Mouse (Mus musculus) brain, embryonic 18.5 days (tissue): ENCODE data around the gene Cracr2b.

Experiments used
- DNase-seq: peaks from one replicate; pipeline ENCODE4 v3.0.0-alpha.2; 2012; ENCODE audit warnings: low read depth, low spot score

Gene Cracr2b

GRCm38 (mm10) chr7:141454967-141455551 lies 5.8 kb upstream of the Cracr2b start, which contains the start of gene Pnpla2:
Pnpla2 (plus strand) TSS chr7:141455198.
- no peak for DNase-seq

DNA sequence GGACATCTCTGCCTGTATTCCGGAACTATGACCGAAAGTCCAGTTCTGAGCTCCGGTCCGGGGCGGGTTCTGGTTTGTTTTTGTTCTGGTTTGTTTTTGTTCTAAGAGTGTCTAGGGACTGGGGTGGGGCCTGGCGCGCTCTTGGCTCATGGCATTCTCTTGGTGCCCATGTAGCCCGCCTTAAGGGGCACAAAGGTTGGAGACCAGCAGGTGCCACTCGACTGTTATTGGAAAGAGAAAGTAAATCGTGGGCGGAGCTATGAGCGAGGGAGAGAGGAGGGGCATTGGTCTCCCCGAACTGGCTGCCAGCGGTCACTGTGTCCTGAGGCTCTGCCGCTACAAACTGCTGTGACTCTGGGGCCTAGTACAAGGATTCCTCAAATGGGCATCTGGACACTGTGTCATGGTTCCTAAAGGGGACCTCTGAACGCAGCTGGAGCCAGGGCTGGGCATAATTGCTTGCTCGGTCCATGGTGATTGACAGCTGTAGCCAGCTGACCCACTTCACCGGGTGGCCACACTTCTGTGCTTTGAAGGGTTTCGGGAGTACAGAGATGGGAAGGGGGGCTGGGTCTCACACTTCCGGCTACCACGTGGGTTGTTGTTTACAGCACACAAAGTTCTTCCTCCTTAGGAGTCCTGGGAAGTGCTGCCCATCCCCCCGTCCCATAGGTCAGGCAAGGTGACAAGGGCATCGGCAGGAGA lies 5.1 kb upstream of the Cracr2b start:
- DNase-seq: no peak

DNA sequence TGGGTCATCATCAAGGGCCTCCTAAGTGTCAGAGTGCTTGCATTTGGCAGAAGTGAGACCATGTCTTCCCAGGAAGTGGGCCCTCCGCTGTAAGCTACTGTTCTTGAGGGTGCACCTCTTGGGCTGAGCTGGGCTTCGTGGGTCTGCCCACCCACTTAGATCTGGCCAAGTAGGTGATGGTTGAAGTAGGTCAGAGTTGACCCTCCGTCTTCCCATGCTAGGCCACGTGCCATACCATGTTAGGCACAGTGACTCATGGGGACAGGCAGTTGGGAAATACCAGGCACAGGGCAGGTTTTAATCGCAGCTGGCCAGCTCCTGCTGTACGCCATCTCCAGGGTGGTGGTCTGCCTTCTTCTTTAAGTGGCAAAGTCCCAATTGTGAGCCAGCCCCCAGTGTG lies 4.2 kb upstream of the Cracr2b start:
- no peak for DNase-seq

- DNase-seq: no peak
Measured at GRCm38 (mm10) chr7:141457236-141457635, 3.7 kb upstream of the Cracr2b start.

- DNase-seq: no peak
Measured at GRCm38 (mm10) chr7:141457986-141458660, 2.8 kb upstream of the Cracr2b start.

GRCm38 (mm10) chr7:141458661-141459060 lies 2.2 kb upstream of the Cracr2b start:
- DNase-seq: no peak

GRCm38 (mm10) chr7:141459301-141459711 lies 1.6 kb upstream of the Cracr2b start:
- no peak for DNase-seq

- DNase-seq: no peak
Measured at GRCm38 (mm10) chr7:141460001-141460390, 898 bp upstream of the Cracr2b start.

- no peak for DNase-seq
Measured at GRCm38 (mm10) chr7:141461521-141462332, 833 bp downstream of the Cracr2b start.

DNA sequence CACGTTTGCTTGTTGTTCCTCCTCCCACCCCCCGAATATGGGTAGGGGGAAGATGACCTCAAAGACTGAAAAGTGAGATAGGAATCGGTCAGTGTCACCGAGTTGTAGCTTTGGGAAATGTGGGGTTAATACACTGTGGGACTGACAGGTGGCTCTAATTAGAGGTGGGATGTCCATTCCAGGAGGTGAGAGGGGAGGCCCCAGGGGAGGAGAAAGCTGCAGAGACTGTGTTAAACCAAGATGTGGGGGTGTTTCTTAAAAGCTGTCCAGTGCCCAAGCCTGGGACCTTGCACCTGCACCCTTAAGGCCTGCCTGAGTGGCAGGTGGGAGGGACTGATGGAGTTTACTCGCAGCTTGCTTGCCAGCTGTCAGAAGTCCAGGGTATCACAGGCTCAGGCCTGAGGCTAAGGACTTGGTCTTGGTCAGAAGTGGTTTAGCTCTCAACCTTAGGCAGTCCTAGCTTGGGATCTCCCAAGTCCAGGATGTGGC lies 1.5 kb downstream of the Cracr2b start:
- DNase-seq: no peak

DNA sequence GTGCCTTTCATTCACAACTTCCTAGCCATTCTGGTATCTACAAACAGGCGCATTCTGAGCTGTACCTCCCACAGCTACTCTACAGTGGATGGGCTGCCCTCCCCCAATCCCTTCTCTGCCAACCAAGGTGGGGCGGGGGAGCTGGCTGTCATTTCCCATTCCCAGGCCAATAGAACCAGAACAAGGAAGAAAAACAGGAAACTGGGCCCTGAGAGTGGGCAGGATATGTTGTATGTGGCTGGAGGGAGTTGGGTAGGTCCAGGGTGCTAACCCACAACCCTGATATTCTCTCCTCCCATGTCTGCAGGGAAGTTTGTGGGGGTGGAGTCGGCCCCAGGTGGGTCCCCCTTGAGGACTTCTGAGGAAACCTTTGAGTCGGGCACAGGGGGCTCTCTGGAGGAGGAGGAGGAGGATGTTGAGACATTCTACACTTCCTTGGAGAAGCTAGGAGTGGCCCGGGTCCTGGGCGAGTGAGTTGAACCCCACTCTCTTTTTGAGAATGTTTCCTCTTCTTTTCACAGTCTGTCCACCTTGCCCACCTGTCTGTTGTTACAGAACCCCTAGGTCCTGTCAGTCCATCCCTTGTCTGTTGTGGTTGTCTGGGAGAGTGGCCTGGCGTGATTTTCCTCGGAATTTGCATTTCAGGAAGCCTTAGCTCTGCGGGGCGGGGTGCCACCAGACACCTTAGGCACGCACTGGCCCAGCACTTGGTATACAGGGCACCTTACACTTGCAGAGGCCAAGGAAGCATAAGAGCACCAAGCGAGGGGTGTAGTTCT lies 3.1 kb downstream of the Cracr2b start:
- no peak for DNase-seq

DNA sequence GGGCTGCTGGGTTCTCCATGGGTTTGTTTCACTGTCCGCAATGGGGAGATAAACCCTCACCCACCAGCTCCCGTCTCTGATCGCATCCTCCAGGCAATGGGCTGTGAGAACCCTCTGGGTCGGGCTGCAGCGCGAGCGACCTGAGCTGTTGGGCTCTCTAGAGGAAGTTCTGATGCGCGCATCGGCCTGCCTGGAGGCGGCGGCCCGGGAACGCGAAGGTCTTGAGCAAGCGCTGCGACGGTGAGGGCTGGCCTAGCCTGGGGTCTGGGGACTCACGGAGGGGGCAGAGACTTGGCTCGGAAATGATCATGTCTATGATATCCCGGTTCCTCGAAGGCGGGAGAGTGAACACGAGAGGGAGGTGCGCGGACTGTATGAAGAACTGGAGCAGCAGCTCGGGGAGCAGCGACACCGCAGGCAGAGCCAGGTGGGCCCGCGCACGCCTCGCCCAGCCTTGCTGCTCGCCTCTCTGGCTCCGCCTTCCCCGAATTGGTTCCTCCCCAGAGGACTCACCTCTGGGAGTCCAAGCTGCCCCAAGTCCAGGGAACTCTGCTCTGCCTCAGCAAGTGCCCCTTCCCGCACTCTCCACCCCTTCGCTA lies 3.8 kb downstream of the Cracr2b start:
- no peak for DNase-seq

DNA sequence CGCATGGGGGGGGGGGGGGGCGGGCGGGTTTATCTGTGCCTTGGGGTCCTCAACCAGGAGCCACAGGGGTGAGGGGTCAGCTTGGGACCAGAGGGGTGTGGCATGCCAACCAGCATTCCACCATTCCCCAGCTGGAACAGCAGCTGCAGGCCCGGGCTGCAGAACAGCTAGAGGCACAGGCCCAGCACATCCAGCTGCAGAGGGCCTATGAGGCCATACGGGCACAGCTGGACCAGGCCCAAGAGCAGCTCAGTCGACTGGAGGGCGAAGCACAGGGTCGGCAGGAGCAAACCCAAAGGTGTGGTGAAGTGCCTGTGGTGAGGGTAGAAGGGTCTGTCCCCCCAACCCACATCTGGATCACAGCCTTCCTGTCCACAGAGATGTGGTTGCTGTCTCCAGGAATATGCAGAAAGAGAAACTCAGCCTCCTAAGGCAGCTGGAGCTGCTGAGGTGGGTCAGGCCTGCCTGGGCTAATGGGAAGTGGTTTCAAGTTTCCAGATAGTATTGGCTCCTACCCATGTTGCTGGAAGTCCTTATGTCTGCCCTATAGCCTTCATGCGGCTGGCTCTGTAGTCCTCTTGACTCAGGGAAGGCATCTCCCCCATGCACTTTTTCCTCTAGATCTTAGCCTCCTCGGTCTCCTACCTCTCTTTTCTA lies 4.6 kb downstream of the Cracr2b start:
- no peak for DNase-seq

GRCm38 (mm10) chr7:141466045-141466394 lies 5.1 kb downstream of the Cracr2b start:
- DNase-seq: no peak

DNA sequence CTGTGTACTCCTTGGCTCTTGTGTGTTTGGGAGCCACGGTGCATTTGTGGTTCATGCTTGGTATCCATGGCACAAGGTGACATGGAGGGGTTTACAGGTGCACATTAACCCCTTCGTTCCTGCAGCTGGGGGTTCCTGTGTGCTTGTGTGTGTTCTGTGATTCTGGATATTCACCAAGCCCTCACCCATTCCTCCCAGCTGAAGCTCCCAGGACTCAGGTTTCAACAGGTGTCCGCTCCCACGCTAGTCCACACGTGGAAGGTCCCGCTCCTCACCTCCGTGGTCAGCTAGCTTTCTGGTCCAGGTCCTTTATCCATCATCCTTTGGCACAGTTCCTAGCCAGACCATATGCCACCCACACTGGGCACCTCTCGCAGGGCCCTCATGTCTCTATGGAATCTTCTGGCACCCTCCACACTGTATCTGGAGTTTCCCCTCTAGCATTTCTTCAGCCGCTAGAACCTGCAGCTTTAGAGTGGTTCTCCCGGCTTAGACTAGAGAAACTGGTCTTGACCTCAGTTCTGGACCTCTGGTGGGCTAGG lies 5.8 kb downstream of the Cracr2b start:
- DNase-seq: no peak

- no peak for DNase-seq
Measured at GRCm38 (mm10) chr7:141467230-141468030, 6.5 kb downstream of the Cracr2b start, which contains the start of gene Cd151. Cd151 (plus strand) TSS chr7:141467392.

GRCm38 (mm10) chr7:141468164-141468521 lies 7.2 kb downstream of the Cracr2b start:
- DNase-seq: no peak

- no peak for DNase-seq
Measured at GRCm38 (mm10) chr7:141468522-141469211, 7.8 kb downstream of the Cracr2b start.

DNA sequence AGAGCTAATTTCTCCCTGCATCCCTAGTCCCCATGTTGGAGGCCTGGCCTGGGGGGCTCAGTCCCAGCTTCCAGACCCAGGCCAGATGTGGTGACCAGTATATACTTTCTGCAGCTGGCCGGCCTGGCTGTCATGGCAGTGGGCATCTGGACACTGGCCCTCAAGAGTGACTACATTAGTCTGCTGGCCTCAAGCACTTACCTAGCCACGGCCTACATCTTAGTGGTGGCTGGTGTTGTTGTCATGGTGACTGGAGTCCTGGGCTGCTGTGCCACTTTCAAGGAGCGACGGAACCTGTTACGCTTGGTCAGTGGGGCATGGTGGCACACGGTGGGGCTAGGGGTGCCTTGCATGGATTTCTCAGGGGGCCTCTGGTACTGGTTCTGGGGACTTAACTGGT lies 8.5 kb downstream of the Cracr2b start:
- no peak for DNase-seq
